In genomic region chr16:48865004-48865403, GRCm38 (mm10) we compare ENCODE assay signal across 28 mouse cellular contexts. TPM values are rescaled to one million over a fixed set of nuclear protein-coding genes. Genes with fewer than 3 reads are reported as not detected.
A peak's percentile ranks its signal among the peaks of the same experiment; 100 is the strongest.
DNase-seq lines count a peak whose midpoint lies in the region; ATAC-seq and TF ChIP-seq lines count a peak whose summit lies in the region.
"Not testable (repeated sequence)": the region's sequence is repeated elsewhere in the genome, so short reads cannot be mapped to it uniquely, and the experiment has no call there.
"Had no signal": no experiment of that assay in that cellular context is flagged by ENCODE, and none has a peak within 500 bp of the region (broad histone marks: within the 10 kb centered on the region; RNA-seq: fewer than 3 reads in every experiment).

No protein-coding gene starts in this region.

- not testable (repeated sequence) for H3K4me3 ChIP-seq in liver, postnatal 0 days (ENCODE audit: low read depth, low read length)

- H3K27me3 ChIP-seq in liver, postnatal 0 days (ENCODE audit: insufficient read depth, low read length) = not testable (repeated sequence)

- H3K9ac ChIP-seq in liver, postnatal 0 days (replicated peaks) = not testable (repeated sequence)

- 89% methylated on average over 1 of the region's 1 CpGs for WGBS in liver, postnatal 0 days (ENCODE audit: insufficient replicate concordance)

- ATAC-seq in granulocyte monocyte progenitor cell, adult 5-6 weeks (replicated peaks; ENCODE audit: poor library complexity, severe bottlenecking) = peak; percentile 94
- ATAC-seq in hematopoietic stem cell, adult 5-6 weeks (replicated peaks in 1 of 2; ENCODE audit: insufficient read depth in 1 of 2, low FRiP score in 2 of 2, low TSS enrichment in 1 of 2, low read depth in 1 of 2, poor library complexity in 2 of 2, severe bottlenecking in 2 of 2) = peak; percentile 73 to 82
- 0 out of 2 replicates have a peak, but pooled peaks have one; percentile 19 for ATAC-seq in liver, postnatal 0 days
- peak; percentile 66 for ATAC-seq in neutrophil, adult 5-6 weeks (ENCODE audit: extremely low read depth, insufficient number of reproducible peaks, low FRiP score, poor library complexity, severe bottlenecking)

- H3K9me3 ChIP-seq in liver, postnatal 0 days (ENCODE audit: low read length) = not testable (repeated sequence)

- H3K36me3 ChIP-seq in liver, postnatal 0 days (replicated peaks; ENCODE audit: insufficient read depth, low read length) = not testable (repeated sequence)

- TF ChIP-seq EP300 in liver, postnatal 0 days (IDR thresholded peaks at IDR 0.05; ENCODE audit: low read depth) = 0 out of 2 replicates have a peak, but pooled peaks have one; percentile 20

- TF ChIP-seq CTCF in liver, postnatal 0 days (IDR thresholded peaks at IDR 0.05; ENCODE audit: low read depth) = not testable (repeated sequence)

- not testable (repeated sequence) for H3K4me2 ChIP-seq in liver, postnatal 0 days (ENCODE audit: low read depth, low read length)

- not testable (repeated sequence) for H3K4me1 ChIP-seq in liver, postnatal 0 days (ENCODE audit: insufficient read depth)

- peak; percentile 35 for DNase-seq in A20 (ENCODE audit: low read depth, low spot score)
- peak; percentile 3 to 4 for DNase-seq in cerebellum, postnatal 10 days
- DNase-seq in liver, postnatal 0 days = not testable (repeated sequence)
- DNase-seq in thymus, postnatal 25 days = peak; percentile 2

- H3K27ac ChIP-seq in liver, postnatal 0 days (ENCODE audit: low read depth) = not testable (repeated sequence)

RNA-seq across cellular contexts. Expression of gene Retnlg, which starts 7.4 kb away (rescaled TPM):
- total RNA-seq in granulocyte monocyte progenitor cell, adult 5-6 weeks (2014; fragmentation: Nextera tagmentation) = 26.8 TPM in 1 of 2 replicates, not detected in the other
- 38.3 and 48.3 TPM in 2 replicates for total RNA-seq in granulocyte monocyte progenitor cell, adult 5-6 weeks (2017)
- total RNA-seq in hematopoietic stem cell, adult 5-6 weeks (2017) = 127 and 234 TPM in 2 replicates
- polyA plus RNA-seq in liver, postnatal 0 days (2015; fragmentation: Nextera tagmentation; extraction: Ambion mirVana) = 82.0 and 94.6 TPM in 2 replicates
- 1,046 and 1,151 TPM in 2 replicates for total RNA-seq in neutrophil, adult 5-6 weeks (2017)
- total RNA-seq: layer of hippocampus, adult 2 months; layer of hippocampus, postnatal 14 days; left cerebral cortex, postnatal 25 days had no signal
- polyA plus RNA-seq: activated CD4-positive, CD25-positive, alpha-beta regulatory T cell, adult 4 months; adrenal gland, adult 2 months; CD4-positive, CD25-positive, alpha-beta regulatory T cell, adult 4 months; forebrain, embryonic 14.5 days; heart, embryonic 10.5 days; limb, embryonic 12.5 days; liver, embryonic 11.5 days had no signal

RNA-seq across cellular contexts. Expression of gene Retnla, which starts 22.7 kb away (rescaled TPM):
- not detected in 2 replicates for total RNA-seq in granulocyte monocyte progenitor cell, adult 5-6 weeks (2014; fragmentation: Nextera tagmentation)
- total RNA-seq in granulocyte monocyte progenitor cell, adult 5-6 weeks (2017) = not detected in 2 replicates
- not detected in 2 replicates for total RNA-seq in hematopoietic stem cell, adult 5-6 weeks (2017)
- 0.19 TPM in 1 of 2 replicates, not detected in the other for polyA plus RNA-seq in liver, postnatal 0 days (2015; fragmentation: Nextera tagmentation; extraction: Ambion mirVana)
- not detected in 2 replicates for total RNA-seq in neutrophil, adult 5-6 weeks (2017)
- total RNA-seq: gastrocnemius, postnatal 4 days; heart, postnatal 4 days; layer of hippocampus, adult 2 months; left cerebral cortex, adult 2 months; left cerebral cortex, postnatal 25 days had no signal
- polyA plus RNA-seq: activated CD4-positive, CD25-positive, alpha-beta regulatory T cell, adult 4 months; CD4-positive, CD25-positive, alpha-beta regulatory T cell, adult 4 months; embryonic facial prominence, embryonic 12.5 days; forebrain, embryonic 14.5 days; heart, embryonic 10.5 days; hindbrain, embryonic 14.5 days; intestine, postnatal 0 days; kidney, embryonic 15.5 days; limb, embryonic 12.5 days; liver, embryonic 11.5 days; liver, embryonic 16.5 days; midbrain, embryonic 14.5 days; neural tube, embryonic 15.5 days had no signal

RNA-seq across cellular contexts. Expression of gene Retnlb, which starts 48.3 kb away (rescaled TPM):
- not detected in 2 replicates for total RNA-seq in granulocyte monocyte progenitor cell, adult 5-6 weeks (2014; fragmentation: Nextera tagmentation)
- total RNA-seq in granulocyte monocyte progenitor cell, adult 5-6 weeks (2017) = not detected in 2 replicates
- not detected in 2 replicates for total RNA-seq in hematopoietic stem cell, adult 5-6 weeks (2017)
- not detected in 2 replicates for polyA plus RNA-seq in liver, postnatal 0 days (2015; fragmentation: Nextera tagmentation; extraction: Ambion mirVana)
- 0.93 TPM in 1 of 2 replicates, not detected in the other for total RNA-seq in neutrophil, adult 5-6 weeks (2017)
- total RNA-seq: adrenal gland, adult 2 months; gastrocnemius, postnatal 4 days; heart, postnatal 4 days; layer of hippocampus, adult 2 months; layer of hippocampus, postnatal 14 days; left cerebral cortex, adult 2 months; left cerebral cortex, postnatal 25 days had no signal
- polyA plus RNA-seq: activated CD4-positive, CD25-positive, alpha-beta regulatory T cell, adult 4 months; adrenal gland, adult 2 months; CD4-positive, CD25-positive, alpha-beta regulatory T cell, adult 4 months; embryonic facial prominence, embryonic 12.5 days; forebrain, embryonic 14.5 days; heart, embryonic 10.5 days; heart, embryonic 15.5 days; hindbrain, embryonic 14.5 days; kidney, embryonic 15.5 days; limb, embryonic 12.5 days; liver, embryonic 11.5 days; liver, embryonic 16.5 days; midbrain, embryonic 14.5 days; neural tube, embryonic 15.5 days had no signal

Comparison
In these comparisons a context has a peak if more than half of its experiments do, and no peak if none do; other contexts are left out.
1. ATAC-seq: peak in every context shown above with its lines; median percentile 94 in granulocyte monocyte progenitor cell, adult 5-6 weeks; 78 in hematopoietic stem cell, adult 5-6 weeks; 66 in neutrophil, adult 5-6 weeks; 19 in liver, postnatal 0 days.